Mouse (Mus musculus): Measurements from ENCODE around the gene Phf19. TPM values are rescaled to one million over a fixed set of nuclear protein-coding genes. Genes with fewer than 3 reads are reported as not detected.
A peak's percentile ranks its signal among the peaks of the same experiment; 100 is the strongest.

Phf19 gene
- total RNA-seq, 2 experiments from 2014 or later, result 1.3 to 1.7 TPM

DNA sequence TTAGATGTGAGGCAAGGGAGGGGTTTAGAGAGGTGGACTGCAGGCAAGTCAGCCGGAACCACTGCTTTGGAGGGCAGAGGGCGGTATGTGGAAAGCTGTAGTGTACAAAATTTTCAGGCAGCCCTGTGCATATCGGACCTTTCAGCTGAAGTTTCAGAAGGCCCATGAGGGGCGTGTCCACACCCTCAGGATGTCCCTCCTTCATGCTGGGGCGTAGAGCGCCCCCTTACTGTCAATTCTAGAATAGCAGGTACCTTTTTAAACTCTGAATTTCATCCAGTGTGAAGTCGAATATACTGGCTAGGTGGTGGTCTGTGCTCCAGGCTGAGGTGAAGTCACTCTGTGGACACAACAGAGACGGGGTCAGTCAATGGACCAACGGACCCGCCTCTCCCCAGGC lies 16.0 kb downstream of the Phf19 start:
- DNase-seq (ENCODE audit: low spot score in 2 of 2), result no peak

DNA sequence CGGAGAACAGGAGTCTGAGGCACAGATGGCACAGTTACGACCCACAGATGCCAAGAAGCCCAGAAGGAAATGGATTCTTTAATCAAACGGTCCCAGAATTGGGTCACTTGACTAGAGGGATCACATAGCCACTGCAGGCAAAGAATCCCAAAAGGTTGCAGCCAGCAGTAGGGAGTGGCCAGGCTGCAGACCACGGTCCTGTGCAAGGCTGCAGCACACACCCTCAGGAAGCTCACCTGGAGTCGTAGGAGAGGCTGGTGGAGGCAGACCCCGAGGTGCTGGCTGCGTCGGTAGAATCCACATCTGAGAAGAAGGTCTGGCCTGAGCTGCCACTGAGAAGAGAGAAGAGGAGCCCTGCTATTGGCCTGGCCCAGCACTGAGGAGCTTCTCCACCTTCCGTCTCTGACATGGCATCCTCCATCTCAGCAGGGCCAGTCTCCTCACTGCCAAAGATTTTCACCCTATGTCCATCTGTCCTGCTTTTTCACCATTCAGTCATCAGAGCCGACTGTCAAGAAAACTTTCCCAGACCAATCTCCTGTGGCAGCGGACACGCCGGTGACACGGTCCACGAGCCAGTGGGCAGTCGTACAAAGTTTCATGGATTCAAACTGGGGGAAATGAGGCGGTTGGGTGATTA lies 16.9 kb downstream of the Phf19 start:
- DNase-seq (ENCODE audit: low spot score in 2 of 2), result no peak

- no peak for DNase-seq (ENCODE audit: low spot score in 2 of 2)
Observed at GRCm38 (mm10) chr2:34895503-34896113, 18.2 kb downstream of the Phf19 start.

DNA sequence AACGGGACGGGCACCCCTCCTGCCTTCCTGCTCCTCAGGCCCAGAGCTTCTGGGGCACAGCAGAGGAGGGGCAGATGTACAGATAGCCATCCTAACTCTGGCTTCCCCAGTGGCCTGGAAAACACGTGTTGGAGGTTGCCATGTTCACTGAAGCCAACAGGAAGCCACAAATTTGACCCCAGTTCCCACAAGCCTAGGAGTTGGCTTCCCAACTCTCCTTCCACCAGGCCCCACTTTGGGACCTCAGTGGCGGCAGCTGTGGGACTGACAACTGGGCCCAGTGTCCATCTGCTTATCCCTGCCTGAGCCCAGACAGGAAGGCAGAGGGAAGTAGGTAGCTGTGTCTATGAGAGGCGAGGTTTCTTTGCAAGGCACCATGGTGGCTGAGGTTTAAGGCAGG lies 19.9 kb downstream of the Phf19 start:
- no peak for DNase-seq (ENCODE audit: low spot score in 2 of 2)

DNA sequence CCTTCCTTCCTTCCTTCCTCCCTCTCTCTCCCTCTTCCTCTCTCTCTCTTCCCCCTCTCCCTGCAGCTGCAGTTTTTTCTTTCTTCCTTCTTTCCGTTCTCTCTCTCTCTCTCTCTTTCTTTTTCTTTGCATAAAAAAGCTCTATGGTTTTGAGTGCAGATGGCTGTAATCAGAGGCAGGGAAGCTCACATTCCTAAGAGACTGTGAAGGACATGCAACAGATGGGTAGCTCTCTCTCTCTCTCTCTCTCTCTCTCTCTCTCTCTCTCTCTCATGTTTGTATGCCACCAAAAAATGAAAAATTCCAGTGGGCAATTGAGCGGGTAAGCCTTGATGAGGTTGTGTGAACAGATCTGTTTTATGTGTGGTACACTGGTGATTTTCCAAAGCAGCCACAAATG lies 29.6 kb downstream of the Phf19 start:
- DNase-seq (ENCODE audit: low spot score in 2 of 2), result no peak

DNA sequence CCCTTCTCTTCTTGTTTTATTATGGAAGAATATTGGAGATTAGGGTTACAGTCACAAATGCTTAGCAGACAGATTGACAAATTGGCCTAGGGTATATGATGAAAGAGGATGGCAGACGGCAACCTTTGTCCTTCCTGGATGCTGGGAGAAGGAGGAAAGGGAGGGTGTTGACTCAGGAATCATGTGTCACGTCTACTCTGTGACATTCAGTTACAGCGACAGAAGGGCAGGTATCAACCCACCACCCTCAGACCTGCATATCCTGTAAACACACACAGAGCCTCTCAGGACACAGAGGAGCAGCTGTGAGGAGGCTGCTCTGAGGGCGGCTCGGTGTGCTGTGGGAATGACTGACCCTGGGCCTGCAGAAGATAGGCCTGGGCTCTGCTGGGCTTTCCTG lies 30.6 kb downstream of the Phf19 start:
- DNase-seq (ENCODE audit: low spot score in 2 of 2), result no peak

- DNase-seq (ENCODE audit: low spot score in 2 of 2), result no peak
Observed at GRCm38 (mm10) chr2:34882757-34883156, 31.1 kb downstream of the Phf19 start.

DNA sequence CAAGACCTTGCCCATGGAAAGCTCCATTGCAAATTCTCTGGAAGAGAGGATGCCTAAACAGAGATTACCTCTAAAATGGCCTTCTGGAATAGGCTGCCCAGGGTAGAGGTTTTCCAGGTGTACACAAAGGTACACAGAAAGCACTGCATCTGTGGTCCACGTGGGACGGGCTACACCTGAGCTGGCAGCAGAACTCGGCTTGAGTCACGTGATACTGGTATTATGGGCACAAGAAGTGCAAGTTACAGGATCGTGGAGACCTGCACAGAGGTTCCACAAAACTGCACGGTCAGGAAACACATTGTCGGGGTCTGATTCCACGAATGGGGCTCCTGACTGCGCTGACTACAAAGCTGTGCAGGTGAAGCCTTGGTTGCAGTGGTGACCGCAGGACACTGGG lies 33.8 kb downstream of the Phf19 start:
- DNase-seq (ENCODE audit: low spot score in 2 of 2), result no peak

- no peak for DNase-seq (ENCODE audit: low spot score in 2 of 2)
Observed at GRCm38 (mm10) chr2:34874816-34875345, 38.9 kb downstream of the Phf19 start, which contains the start of gene Psmd5. Gene Psmd5 (minus strand): TSS chr2:34874968.

- no peak for DNase-seq (ENCODE audit: low spot score in 2 of 2)
Observed at GRCm38 (mm10) chr2:34874271-34874670, 39.6 kb downstream of the Phf19 start, which contains the start of gene Cutal. Gene Cutal (plus strand): TSS chr2:34874396.

DNA sequence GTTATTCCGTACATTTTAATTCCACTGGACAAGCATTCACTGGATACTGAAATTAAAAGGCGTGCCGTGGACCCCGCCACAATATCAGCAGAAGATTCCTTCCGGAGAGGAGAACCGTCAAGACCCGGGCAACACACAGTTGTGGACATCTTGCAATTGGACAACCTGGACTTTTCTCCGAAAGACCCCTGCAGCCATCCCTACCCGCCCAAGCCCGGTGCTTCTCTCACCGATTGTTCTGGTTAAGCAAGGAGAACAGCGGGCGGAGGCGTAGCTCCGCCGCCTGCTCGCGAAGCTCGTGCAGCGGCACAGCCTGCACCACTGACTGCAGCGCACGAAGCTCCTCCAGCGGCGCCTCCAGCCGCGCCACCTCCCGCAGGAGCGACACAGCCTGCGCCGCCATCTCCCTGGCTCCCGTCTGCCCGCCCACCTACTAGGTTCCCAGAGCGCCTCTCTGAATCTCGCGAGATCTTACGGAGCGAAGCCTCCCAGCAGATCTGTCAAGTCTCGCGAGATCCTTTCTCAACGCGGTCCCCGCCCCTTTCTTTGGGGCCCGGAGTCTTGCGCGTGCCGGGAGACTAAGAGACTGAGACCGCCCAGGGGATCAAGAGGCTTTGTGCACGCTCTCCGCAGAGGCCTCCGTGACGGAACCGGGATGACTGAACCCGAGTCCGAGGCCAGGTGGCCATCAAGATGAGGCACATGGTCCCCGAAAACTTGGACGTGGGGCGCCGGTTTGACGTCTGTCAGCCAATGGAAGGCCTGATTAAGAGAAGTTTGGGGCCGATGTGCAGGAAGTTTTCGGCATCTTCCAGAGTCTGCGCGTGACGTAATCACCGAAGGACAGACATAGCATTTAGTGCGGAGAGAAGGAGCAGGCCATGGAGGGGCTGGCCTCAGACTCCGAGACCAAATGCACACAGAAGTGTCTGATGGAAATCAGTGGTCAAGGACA lies 43.0 kb downstream of the Phf19 start:
- peak; percentile 84 for DNase-seq (ENCODE audit: low spot score in 2 of 2)

DNA sequence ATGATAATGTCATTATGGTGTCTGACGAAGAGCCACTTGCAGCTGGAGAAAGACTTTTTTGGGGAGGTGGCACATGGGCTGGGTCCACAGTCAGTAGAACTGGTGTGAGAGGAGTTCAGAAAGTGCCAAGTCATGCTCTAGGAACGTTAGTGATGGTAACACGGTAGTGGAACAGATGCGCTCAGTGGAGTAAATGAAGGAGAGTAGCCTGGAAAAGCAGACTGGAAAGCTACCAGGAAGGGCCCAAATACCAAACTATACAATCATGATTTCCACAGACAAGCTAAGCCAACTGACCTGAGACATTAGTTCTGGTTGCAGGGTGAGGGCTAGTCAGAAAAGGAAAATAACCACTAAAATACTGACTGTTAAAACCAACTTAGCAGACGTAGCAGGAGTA lies 44.1 kb downstream of the Phf19 start:
- DNase-seq (ENCODE audit: low spot score in 2 of 2), result no peak

GRCm38 (mm10) chr2:34857728-34858127 lies 56.1 kb downstream of the Phf19 start:
- no peak for DNase-seq (ENCODE audit: low spot score in 2 of 2)

GRCm38 (mm10) chr2:34855265-34855664 lies 58.6 kb downstream of the Phf19 start:
- DNase-seq (ENCODE audit: low spot score in 2 of 2), result no peak

DNA sequence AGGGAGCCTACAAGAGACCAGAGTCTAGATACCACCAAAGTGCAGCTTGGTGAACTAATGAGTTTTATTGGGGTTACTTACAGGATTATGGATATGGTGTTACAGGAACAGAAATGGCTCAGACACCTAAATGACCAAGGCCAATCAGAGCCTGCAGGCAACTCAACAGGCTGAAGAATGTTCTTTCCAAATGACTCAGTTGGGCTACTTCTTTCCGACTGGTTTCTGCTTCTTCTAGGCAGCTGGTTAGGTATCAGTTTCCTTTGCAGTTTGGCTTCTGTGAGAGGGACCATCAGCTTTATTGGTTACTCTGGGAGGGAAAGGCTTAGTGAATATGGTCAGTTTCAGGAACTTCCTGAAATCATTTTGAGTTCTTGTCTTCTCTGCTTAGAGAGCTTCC lies 66.1 kb downstream of the Phf19 start:
- no peak for DNase-seq (ENCODE audit: low spot score in 2 of 2)

Other genes with a start within 250 kb of the Phf19 start
- 10 to 100 TPM; 51.6 to 66.8 TPM for gene Gapvd1, start 158.8 kb downstream of the Phf19 start, total RNA-seq (2021)
- gene Hspa5, start 142.1 kb downstream of the Phf19 start, total RNA-seq (2021), result 100 to 1,000 TPM; 686 to 689 TPM
- 10 to 100 TPM; 23.9 to 26.7 TPM for gene Rabepk, start 114.1 kb downstream of the Phf19 start, total RNA-seq (2021)
- gene Fbxw2, start 87.7 kb downstream of the Phf19 start, total RNA-seq (2021), result 10 to 100 TPM; 66.5 to 68.9 TPM
- gene Gm34653, start 81.0 kb downstream of the Phf19 start, total RNA-seq (2021), result not detected
- gene Cutal, start 39.6 kb downstream of the Phf19 start, total RNA-seq (2021), result under 1 TPM in 1 of 2 experiments, not detected in 1; 0.48 TPM
- 10 to 100 TPM; 40.8 to 41.1 TPM for gene Psmd5, start 39.1 kb downstream of the Phf19 start, total RNA-seq (2021)
- gene Traf1, start 47.7 kb upstream of the Phf19 start, total RNA-seq (2021), result 1 to 10 TPM; 2.6 to 2.8 TPM
- not detected for gene Hc, start 147.4 kb upstream of the Phf19 start, total RNA-seq (2021)
- gene AI182371, start 187.5 kb upstream of the Phf19 start, total RNA-seq (2021), result under 1 TPM in 1 of 2 experiments, not detected in 1; 0.46 TPM
- gene Cntrl, start 195.5 kb upstream of the Phf19 start, total RNA-seq (2021), result 10 to 100 TPM in 1 of 2 experiments, 1 to 10 TPM in 1; 7.7 to 11.4 TPM

Data from adrenal gland, adult 18-20 months (tissue).